Mouse (Mus musculus) thymus, postnatal 10 days (tissue): ENCODE data around the gene Nup210l.

ENCODE experiments used
- DNase-seq, 2 experiments: peaks; one replicate each; pipeline ENCODE4 v3.0.0; 2021; ENCODE audit warnings: low spot score in 2 of 2

Gene Nup210l

DNA sequence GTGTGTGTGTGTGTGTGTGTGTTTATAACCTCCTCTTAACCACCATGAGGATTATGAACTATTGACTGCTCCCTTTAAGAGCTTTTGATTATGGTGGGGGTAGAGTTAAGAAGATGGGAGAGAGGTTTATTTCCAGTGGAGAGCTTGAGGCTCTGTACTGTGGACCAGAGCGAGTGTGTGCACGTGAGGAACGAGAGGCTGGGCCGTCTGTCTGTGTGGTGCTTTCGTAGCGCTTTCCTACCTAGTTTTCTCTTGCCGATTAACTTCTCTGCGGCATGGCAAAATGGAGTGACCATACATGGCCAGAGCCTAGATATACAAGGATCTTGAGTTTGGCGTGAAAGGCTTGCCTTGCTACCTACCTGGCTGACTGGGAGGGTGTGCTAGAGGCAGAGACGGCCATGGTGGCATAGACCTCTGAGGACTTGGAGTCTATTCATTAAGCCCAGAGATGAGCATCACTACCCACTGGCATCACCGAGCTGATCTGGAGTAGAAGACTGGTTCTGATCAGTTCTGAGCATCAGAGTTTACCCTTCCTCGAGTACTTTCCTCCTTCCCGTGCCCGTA lies 151.9 kb downstream of the Nup210l start:
- no peak for DNase-seq

DNA sequence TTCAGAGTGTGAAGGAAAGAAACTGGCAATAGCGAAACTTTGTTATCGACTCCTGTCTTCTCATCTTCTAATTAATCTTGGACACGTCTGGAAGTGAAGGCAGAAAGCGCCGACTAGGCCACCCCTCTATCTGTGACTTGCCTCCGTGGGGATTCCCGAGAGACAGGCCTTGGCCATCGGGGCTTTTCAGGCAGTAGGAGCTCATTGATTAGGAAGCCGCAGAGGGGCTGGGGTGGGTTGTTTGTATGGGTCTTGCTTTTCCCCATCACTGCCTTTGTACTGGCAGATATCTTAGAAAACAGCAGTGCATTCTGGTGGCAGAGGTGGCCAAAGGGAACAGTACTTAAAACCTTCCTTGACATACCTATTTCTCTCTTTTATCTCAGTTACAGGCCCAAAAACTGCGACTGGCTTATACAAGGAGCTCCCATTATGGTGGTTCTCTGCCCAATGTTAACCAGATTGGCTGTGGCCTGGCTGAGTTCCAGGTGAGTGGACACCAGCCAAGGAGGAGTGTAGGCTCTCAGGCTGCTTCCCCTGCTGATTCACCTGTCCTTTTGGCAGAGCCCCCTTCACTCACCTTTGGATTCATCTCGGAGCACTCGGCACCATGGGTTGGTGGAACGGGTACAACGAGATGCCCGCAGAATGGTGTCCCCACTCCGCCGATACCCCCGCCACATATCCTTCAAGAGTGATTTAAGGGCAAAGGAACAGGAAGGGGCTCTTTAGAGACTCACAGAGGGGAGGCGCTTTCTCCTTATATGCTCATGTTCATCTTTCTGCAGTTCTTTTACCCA lies 153.0 kb downstream of the Nup210l start:
- DNase-seq = no peak

DNA sequence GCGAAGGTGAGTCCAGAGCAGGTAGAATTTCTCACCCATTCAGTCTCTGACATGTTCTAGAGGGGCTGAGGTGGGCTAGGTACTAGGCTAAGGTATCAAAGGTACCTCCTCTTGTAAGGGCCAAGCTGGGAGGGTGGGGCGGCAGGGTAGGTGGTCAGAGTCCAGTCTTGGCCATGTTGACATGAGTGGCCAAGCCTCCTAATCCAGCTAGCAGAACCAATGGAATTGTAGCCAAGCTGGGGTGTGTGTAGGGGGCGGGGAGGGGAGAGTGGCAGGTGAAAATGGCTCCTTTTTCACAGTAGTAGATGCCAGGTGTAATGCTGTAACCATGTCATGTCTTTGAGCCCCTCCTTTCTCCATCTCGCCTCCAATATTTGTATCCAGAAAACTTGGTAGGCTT lies 154.6 kb downstream of the Nup210l start:
- no peak for DNase-seq
